Mouse (Mus musculus) CD4-positive, CD25-positive, alpha-beta regulatory T cell, adult 9 weeks (primary cell): Measurements from ENCODE around the gene Prss40. TPM values are rescaled to one million over a fixed set of nuclear protein-coding genes. Genes with fewer than 3 reads are reported as not detected.

Experiments used
- polyA plus RNA-seq: library from polyadenylated mRNA; unstranded; fragments of 100-300 nt; shearing (Covaris generic); gene quantifications from one replicate; pipeline ENCODE4 v1.2.1, GENCODE M21; 2017

Gene Prss40
- not detected for polyA plus RNA-seq

DNA sequence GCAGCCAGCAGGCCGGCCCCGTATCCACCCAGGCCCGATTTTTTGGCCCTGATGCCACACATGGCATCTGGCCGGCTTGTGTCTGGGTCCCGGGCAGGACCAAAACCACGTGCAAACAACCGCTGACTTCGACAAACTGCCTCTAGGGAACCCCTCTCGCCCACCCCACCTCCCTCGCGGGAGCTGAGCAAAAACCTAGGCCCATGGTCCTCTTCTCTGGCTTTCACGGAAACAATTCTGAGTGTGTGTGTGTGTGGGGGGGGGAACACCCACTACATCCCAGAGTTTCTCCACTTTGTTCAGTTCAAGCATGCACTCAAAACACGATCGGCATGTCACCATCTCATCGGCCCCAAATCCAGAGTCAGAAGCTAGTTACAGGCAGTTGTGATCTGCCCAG, at the start of gene Prss40:
TSS of gene Prss40 (minus strand) at position 101 of the 400 bp plus-strand sequence.

DNA sequence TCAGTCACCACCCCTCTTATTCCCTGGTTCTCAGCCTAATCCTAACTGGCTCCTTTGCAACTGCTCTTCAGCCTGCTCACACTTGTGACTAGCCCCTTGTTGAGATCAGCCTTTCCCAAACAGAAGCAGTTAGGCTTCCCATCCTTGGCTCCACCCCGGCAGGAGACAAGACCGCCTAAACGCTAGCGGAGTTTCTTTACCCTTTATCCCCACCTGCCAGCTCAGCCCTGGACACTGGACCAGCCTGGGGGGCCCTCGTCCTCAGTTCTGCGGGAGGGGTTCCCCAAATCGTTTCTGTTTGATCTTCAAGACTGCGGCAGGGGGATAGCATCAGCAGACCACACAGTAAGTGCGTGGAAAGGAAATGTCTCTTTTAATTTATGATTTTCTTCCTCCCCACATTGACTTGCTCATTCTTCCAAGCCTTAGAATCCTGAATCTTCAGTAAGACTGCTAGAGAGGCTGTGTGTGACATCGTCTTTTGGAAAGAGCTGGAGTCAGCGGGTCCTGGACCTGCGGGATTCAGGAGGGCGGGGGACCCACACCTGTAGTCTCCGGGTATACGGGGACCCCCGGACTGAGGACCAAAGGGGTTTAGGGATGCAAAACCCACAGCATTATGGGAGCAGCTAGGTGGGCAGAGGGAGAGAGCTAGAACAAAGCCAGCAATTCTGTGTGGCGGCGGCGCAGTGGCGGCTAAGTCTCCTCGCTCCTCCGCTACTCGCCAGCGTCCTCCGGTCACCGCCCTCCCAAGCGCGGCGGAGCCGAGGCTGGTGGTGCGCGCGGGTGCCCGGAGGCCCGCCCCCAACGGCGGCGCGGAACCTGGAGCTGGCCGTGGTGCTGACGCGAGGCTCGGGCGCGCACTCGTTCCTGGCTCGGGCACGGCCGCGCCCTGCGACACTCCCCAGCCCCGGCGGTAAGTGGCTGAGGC, 18.4 kb upstream of the Prss40 start, which contains the start of gene Amer3:
TSS of gene Amer3 (plus strand) at position 807 of the 931 bp plus-strand sequence.

DNA sequence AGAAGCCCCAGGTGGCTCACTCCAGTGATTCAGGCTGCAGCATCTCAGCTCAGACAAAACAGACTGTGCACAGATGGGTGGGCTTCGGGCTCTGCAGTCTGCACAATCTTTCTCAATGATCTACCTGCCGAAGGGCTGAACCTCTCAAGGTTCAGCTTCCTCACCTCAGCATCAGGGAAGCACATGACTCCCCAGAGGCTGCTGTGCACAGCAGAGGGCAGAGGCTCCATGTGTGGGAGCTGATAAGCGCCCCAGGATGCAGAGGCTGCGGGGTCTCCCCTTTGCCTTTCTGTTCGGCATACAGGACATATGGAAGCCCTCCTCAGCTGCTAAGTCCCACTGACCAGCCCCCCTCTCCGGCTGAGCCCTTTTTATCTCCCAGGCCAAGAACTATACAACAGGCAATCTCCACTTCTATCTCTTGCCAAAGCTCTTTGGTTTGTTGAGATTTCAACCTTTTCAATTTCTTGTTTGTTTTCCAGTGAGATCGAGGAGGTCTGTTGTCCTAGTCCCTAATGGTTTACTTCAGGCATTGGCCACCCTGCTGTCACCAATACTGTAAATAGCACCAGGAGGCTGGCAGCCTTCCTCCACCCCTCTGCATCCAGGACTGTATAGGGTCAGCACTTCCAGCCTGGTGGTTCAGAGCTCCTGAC, 25.6 kb downstream of the Prss40 start, which contains the start of gene Cfc1:
TSS of gene Cfc1 (plus strand) at position 606 of the 656 bp plus-strand sequence.

Other genes starting within 250 kb of the Prss40 start
- 67.0 TPM for gene Ccdc115, start 121.3 kb downstream of the Prss40 start, polyA plus RNA-seq
- gene Imp4, start 121.1 kb downstream of the Prss40 start, polyA plus RNA-seq, result 172 TPM
- gene Ptpn18, start 101.2 kb downstream of the Prss40 start, polyA plus RNA-seq, result 225 TPM
- gene Prss39, start 62.5 kb downstream of the Prss40 start, polyA plus RNA-seq, result not detected
- not detected for gene Cfc1, start 25.3 kb downstream of the Prss40 start, polyA plus RNA-seq
- not detected for gene Amer3, start 18.7 kb upstream of the Prss40 start, polyA plus RNA-seq